Mouse (Mus musculus): ENCODE results near the gene Dock10.

Dock10 gene

GRCm38 (mm10) chr1:80616671-80617070 lies 141.7 kb downstream of the Dock10 start:
- no peak for DNase-seq (ENCODE audit: low read depth, low spot score)

DNA sequence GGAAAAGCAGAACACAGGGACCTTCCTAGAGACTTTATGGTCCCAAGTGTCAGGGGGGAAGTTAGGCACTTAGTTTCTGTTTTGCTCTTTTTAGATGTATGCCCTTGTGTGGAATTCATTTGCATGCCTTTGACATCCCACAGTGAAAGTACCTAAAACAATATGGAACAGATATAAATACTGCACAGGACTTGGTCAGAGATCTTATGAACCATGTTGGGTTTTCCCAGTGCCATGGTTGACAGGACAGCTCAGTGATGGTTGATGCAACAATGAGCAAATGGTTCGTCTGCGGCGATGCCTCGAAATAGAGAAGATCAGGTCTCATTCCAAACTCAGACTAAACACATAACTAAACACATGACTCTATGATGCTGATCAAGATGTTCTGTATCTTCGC lies 143.6 kb downstream of the Dock10 start:
- no peak for DNase-seq (ENCODE audit: low read depth, low spot score)

GRCm38 (mm10) chr1:80613395-80614011 lies 144.8 kb downstream of the Dock10 start:
- DNase-seq (ENCODE audit: low read depth, low spot score) = no peak

DNA sequence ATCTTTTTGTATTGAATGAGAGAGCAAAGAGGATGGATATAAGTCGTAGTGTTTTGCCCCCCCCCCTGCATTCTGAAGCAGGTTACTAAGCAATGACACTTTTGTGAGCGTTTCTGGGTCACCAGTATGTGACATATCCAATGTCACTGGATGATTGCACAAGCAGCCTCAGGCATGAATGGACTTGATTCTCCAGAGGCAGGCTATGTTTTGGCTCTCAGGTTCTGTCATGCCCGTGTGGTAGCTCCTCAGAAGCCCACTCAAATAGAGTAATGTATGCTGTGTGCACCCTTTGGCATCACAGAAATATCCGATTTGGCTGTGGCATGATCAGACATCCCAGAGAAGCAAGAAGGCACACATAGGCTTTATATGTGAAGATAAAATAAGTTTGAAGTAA lies 150.8 kb downstream of the Dock10 start:
- no peak for DNase-seq (ENCODE audit: low read depth, low spot score)

GRCm38 (mm10) chr1:80606131-80606754 lies 152.1 kb downstream of the Dock10 start:
- peak; percentile 52 for DNase-seq (ENCODE audit: low read depth, low spot score)

DNA sequence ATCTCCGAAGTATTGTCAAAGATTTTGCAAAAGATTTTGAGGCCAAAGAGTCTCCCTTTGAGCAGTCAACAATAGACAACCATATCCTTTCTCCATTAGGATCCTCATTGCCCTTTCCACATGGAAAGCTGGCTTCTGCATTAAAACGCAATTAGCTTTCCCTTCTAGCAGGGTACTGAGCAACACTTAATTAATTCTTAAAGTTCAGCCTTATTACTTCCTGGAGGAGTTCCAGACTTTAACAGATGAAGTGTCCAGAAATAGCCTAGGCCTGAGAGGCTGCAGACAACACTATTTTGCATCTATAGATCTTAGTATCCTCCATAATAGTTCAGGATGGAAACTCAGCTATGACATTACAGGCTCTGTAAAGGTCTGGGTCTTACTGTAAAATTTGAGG lies 154.0 kb downstream of the Dock10 start:
- DNase-seq (ENCODE audit: low read depth, low spot score) = no peak

GRCm38 (mm10) chr1:80603081-80603480 lies 155.2 kb downstream of the Dock10 start:
- peak; percentile 58 for DNase-seq (ENCODE audit: low read depth, low spot score)

GRCm38 (mm10) chr1:80583281-80583680 lies 175.0 kb downstream of the Dock10 start:
- DNase-seq (ENCODE audit: low read depth, low spot score) = no peak

GRCm38 (mm10) chr1:80582186-80582585 lies 176.1 kb downstream of the Dock10 start:
- no peak for DNase-seq (ENCODE audit: low read depth, low spot score)

GRCm38 (mm10) chr1:80576898-80577297 lies 181.4 kb downstream of the Dock10 start:
- DNase-seq (ENCODE audit: low read depth, low spot score) = peak; percentile 18

DNA sequence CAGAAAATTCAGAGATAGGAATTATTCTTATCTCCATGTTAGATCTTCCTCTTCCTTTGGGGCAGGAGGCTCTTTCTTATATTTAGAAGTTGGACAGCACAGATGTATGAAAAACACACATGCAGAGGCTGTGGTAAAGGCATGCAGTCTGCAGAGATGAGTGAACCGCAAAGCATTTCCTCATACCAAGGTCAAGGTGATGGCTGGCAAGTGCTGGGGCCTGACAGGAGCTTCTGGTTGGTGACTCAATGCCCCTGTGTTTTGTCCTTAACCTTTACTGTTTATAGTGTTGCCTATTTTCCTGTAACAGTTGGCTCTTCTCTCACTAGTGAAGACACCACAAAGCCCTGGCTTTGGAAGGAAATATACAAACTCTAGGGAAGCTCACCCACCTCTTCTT lies 201.9 kb downstream of the Dock10 start:
- DNase-seq (ENCODE audit: low read depth, low spot score) = peak; percentile 6

- DNase-seq (ENCODE audit: low read depth, low spot score) = no peak
Measured at GRCm38 (mm10) chr1:80541522-80541921, 216.8 kb downstream of the Dock10 start.

DNA sequence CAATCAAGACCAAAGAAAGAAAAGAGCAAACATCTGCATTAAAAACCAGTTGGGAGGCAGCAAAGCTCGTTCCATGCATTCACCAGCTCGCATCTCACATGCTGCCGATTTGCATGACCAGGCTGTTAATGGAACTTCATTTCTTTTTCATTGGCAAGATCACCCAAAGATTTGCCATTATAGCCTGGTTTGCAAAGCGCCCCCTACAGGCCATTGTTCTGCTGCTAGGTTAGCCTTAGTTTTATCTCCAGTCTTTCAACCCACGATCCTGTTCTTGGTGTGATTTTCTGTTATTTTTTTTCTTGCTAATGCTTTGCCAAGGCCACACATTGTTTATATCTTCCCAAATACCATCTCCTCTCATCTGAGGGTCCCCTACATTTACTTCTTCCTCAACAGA lies 236.1 kb downstream of the Dock10 start:
- no peak for DNase-seq (ENCODE audit: low read depth, low spot score)

- DNase-seq (ENCODE audit: low read depth, low spot score) = no peak
Measured at GRCm38 (mm10) chr1:80520456-80520855, 237.9 kb downstream of the Dock10 start.

GRCm38 (mm10) chr1:80519893-80520292 lies 238.4 kb downstream of the Dock10 start:
- DNase-seq (ENCODE audit: low read depth, low spot score) = no peak

DNA sequence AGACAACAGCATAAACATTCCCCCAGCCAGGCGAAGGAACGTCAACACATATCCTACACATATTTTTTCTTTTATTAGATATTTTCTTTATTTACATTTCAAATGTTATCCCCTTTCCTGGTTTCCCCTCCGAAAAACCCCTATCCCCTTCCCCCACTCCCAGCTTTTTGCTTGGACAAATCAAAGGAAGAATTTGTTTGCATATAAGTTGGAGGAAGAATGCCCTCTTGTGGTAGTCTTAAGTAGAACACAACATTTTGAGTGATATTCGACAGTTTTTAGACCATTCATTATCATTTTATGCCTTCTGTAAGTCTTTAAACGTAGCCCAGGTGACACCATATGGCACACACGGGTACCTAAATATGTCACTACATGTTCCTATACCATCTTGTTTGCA lies 242.5 kb downstream of the Dock10 start:
- peak; percentile 49 for DNase-seq (ENCODE audit: low read depth, low spot score)

DNA sequence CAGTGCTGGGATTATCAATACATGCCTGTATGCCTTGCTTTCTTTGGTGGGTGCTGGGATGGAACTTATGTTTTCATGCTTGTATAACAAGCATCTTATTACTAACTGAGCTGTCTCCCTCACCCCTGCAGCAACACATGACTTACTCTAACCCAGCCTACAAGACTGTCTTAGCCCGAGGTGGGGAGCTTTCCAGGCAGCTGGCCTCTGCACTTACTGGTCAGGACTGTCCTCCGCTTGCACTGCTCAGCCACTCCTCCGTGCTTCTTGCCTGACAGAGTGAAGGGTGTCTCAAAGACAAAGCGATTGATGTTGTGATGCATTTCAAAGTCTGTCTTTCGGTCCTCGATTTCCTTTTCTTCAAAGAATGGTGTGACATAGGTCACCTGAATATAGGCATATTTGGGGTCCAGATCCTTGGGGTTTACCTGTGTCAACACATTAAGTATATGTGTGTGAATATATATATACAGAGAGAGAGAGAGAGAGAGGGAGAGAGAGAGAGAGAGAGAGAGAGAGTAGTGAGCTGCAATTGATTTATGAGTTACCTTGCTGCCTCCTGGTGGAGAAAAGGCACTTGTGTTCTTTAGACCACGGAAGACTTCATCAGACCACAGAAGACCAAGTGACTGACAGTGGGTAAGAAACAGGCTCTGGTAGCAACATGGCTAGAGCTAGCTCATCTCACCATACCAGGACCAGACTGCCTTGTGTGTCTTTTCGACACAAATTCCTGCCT lies 245.9 kb downstream of the Dock10 start:
- DNase-seq (ENCODE audit: low read depth, low spot score) = peak; percentile 70

DNA sequence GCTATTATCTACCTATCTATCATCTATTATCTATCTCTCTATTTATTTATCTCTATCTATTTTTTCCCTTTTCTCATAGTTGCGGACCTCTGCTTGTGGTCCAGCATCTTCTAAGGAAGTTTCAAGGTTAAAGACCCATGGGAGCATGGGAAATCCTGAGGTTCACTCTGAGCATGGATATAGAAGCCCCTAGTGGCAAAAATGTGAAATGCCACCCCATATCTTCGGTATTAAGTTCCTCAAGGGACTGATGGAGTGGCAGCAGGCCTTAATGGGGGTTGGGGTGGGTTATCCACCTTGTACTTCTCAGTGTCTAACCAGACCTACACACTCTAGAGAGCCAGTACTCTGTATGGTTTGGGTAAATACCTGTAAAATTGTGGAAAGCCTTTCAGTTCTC lies 253.6 kb downstream of the Dock10 start:
- peak; percentile 51 for DNase-seq (ENCODE audit: low read depth, low spot score)

- DNase-seq (ENCODE audit: low read depth, low spot score) = no peak
Measured at GRCm38 (mm10) chr1:80504081-80504480, 254.2 kb downstream of the Dock10 start.

- no peak for DNase-seq (ENCODE audit: low read depth, low spot score)
Measured at GRCm38 (mm10) chr1:80502456-80503165, 255.7 kb downstream of the Dock10 start.

- DNase-seq (ENCODE audit: low read depth, low spot score) = no peak
Measured at GRCm38 (mm10) chr1:80499264-80499663, 259.1 kb downstream of the Dock10 start.

- DNase-seq (ENCODE audit: low read depth, low spot score) = peak; percentile 72
Measured at GRCm38 (mm10) chr1:80496360-80496759, 262.0 kb downstream of the Dock10 start.

Measured in 3T3-L1 (cell line).